Mouse (Mus musculus) liver, postnatal 0 days (tissue): ENCODE data around the gene Cenpa.

ENCODE experiments used
- CTCF ChIP-seq: sonication (generic); IDR thresholded peaks from 2 replicates; pipeline ENCODE4 v1.5.1; 2016; ENCODE audit warnings: antibody characterized with exemption, low read depth
- EP300 ChIP-seq: IDR thresholded peaks from 2 replicates; pipeline ENCODE4 v1.6.1; 2016; ENCODE audit warnings: antibody characterized with exemption, low read depth, mild to moderate bottlenecking

- TF ChIP-seq CTCF (no peak), EP300 (no peak)
Measured at GRCm38 (mm10) chr5:30622177-30622840, 44.3 kb upstream of the Cenpa start.
